ENCODE assay signal across 27 mouse cellular contexts in the genomic region with DNA sequence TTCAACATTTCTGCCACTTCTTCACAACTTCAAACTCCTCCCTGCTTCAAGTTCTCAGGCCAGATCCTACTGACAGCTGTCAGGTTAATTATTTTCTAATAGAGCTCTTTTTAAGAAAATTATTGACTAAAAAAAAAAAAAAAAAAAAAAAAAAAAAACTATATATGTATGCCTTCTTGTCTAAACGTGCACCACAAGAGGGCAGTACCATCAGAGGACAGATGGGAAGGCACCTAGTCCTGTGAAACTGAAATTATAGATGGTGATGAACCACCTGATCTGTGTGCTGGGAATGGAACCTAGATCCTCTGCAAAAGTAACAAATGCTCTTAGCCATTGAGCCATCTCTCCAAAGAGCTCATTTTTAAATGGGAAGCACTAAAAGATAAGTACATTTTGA. TPM values are rescaled to one million over a fixed set of nuclear protein-coding genes. Genes with fewer than 3 reads are reported as not detected.
DNase-seq lines count a peak whose midpoint lies in the region; ATAC-seq and TF ChIP-seq lines count a peak whose summit lies in the region.
"Had no signal": no experiment of that assay in that cellular context is flagged by ENCODE, and none has a peak within 500 bp of the region (broad histone marks: within the 10 kb centered on the region; RNA-seq: fewer than 3 reads in every experiment).

No protein-coding gene starts in this region.

- ATAC-seq in liver, postnatal 0 days, result no peak
- no peak for ATAC-seq in liver, embryonic 11.5 days (replicated peaks; ENCODE audit: low FRiP score)
- ATAC-seq in Patski, result no peak
- ATAC-seq: hindbrain, embryonic 16.5 days; midbrain, embryonic 16.5 days had no signal

- H3K4me2 ChIP-seq in liver, postnatal 0 days (ENCODE audit: low read depth, low read length), result no peak overlapping the region
- no peak overlapping the region for H3K4me2 ChIP-seq in liver, embryonic 11.5 days
- H3K4me2 ChIP-seq: forebrain, embryonic 12.5 days; heart, embryonic 15.5 days; lung, embryonic 15.5 days; neural tube, embryonic 15.5 days had no signal

- no peak for TF ChIP-seq EP300 in heart, adult 2 months (IDR thresholded peaks at IDR 0.05; ENCODE audit: insufficient read depth, low read depth, low read length)
- TF ChIP-seq EP300 in liver, postnatal 0 days (IDR thresholded peaks at IDR 0.05; ENCODE audit: low read depth), result no peak

- in situ Hi-C loops in Patski (cut with MboI; ENCODE audit: low pct_unique_long_range_greater_than_20kb), result no loop called here

- no peaks in the 10 kb centered on the region for H3K36me3 ChIP-seq in heart, adult 2 months (ENCODE audit: control insufficient read depth, insufficient read depth, low read length)
- H3K36me3 ChIP-seq in liver, postnatal 0 days (replicated peaks; ENCODE audit: insufficient read depth, low read length), result no peaks in the 10 kb centered on the region
- H3K36me3 ChIP-seq in liver, embryonic 11.5 days (ENCODE audit: control insufficient read depth, insufficient read depth, low read length), result no peaks in the 10 kb centered on the region
- H3K36me3 ChIP-seq: embryonic facial prominence, embryonic 10.5 days; forebrain, embryonic 12.5 days; heart, embryonic 15.5 days; lung, embryonic 15.5 days; neural tube, embryonic 15.5 days had no signal

- TF ChIP-seq CTCF in heart, adult 2 months (IDR thresholded peaks at IDR 0.05), result peak; percentile 18
- TF ChIP-seq CTCF in liver, postnatal 0 days (IDR thresholded peaks at IDR 0.05; ENCODE audit: low read depth), result peak; percentile 22; the same call in 1 of the 2 replicates
- peak; percentile 30 for TF ChIP-seq CTCF in Patski (IDR thresholded peaks at IDR 0.05)

- no peaks in the 10 kb centered on the region for H3K9me3 ChIP-seq in liver, postnatal 0 days (ENCODE audit: low read length)
- H3K9me3 ChIP-seq in liver, embryonic 11.5 days (ENCODE audit: control insufficient read depth, low read length), result no peaks in the 10 kb centered on the region
- H3K9me3 ChIP-seq: embryonic facial prominence, embryonic 10.5 days; forebrain, embryonic 12.5 days; heart, embryonic 15.5 days; lung, embryonic 15.5 days; neural tube, embryonic 15.5 days had no signal

- no peaks in the 10 kb centered on the region for H3K4me1 ChIP-seq in heart, adult 2 months (ENCODE audit: control insufficient read depth, insufficient read depth, low read length)
- no peaks in the 10 kb centered on the region for H3K4me1 ChIP-seq in liver, postnatal 0 days (ENCODE audit: insufficient read depth)
- no peaks in the 10 kb centered on the region for H3K4me1 ChIP-seq in liver, embryonic 11.5 days (replicated peaks; ENCODE audit: control insufficient read depth, insufficient read depth, low read length)
- H3K4me1 ChIP-seq: embryonic facial prominence, embryonic 10.5 days; forebrain, embryonic 12.5 days; heart, embryonic 15.5 days; neural tube, embryonic 15.5 days had no signal

- POLR2A ChIA-PET in Patski (lab: Charles Lee), result interaction anchor here (0.6 to 0.7 kb wide), 2 partner anchors 658 to 1054 kb away, joined by 3 to 6 read pairs; no protein-coding TSS in a partner anchor

- TF ChIP-seq POLR2A in heart, adult 2 months (IDR thresholded peaks at IDR 0.05; ENCODE audit: insufficient read depth, low read depth, low read length), result no peak

- H3K4me3 ChIP-seq in heart, adult 2 months, result no peak overlapping the region
- no peak overlapping the region for H3K4me3 ChIP-seq in liver, postnatal 0 days (ENCODE audit: low read depth, low read length)
- H3K4me3 ChIP-seq in liver, embryonic 11.5 days (ENCODE audit: low read depth, low read length), result no peak overlapping the region
- H3K4me3 ChIP-seq: embryonic facial prominence, embryonic 10.5 days; forebrain, embryonic 12.5 days; heart, embryonic 15.5 days; lung, embryonic 15.5 days; neural tube, embryonic 15.5 days had no signal

- WGBS in heart, adult 2 months, result 22% methylated on average over 1 of the region's 1 CpGs
- WGBS in liver, postnatal 0 days (ENCODE audit: insufficient replicate concordance), result 7% methylated on average over 1 of the region's 1 CpGs
- WGBS in liver, embryonic 11.5 days, result 4% methylated on average over 1 of the region's 1 CpGs

- H3K79me2 ChIP-seq in heart, adult 2 months (replicated peaks; ENCODE audit: control insufficient read depth, insufficient read depth, low read length), result no peaks in the 10 kb centered on the region

- CTCF ChIA-PET in Patski (lab: Charles Lee), result interaction anchor here (1.2 kb wide), 1 partner anchor 49 kb away, joined by 3 read pairs; no protein-coding TSS in a partner anchor

- no peak for DNase-seq in heart, adult 2 months
- DNase-seq in heart, adult 18-20 months, result no peak
- no peak for DNase-seq in liver, postnatal 0 days
- DNase-seq in liver, embryonic 11.5 days (ENCODE audit: low spot score), result no peak
- DNase-seq in 416B (ENCODE audit: low read depth), result peak; percentile 42
- no peak for DNase-seq in Patski (ENCODE audit: low read depth, low spot score)
- no peak for DNase-seq in cerebellum, adult 18-20 months
- no peak for DNase-seq in right cerebral cortex, postnatal 25 days
- DNase-seq: adrenal gland, adult 2 months; B cell, adult 2 months; cerebellum, adult 8-10 months; gastrocnemius, postnatal 10 days; heart, postnatal 4 days; kidney, adult 8-10 months; kidney, postnatal 4 days; right cerebral cortex, postnatal 4 days had no signal

- H3K27ac ChIP-seq in heart, adult 2 months, result no peak overlapping the region
- H3K27ac ChIP-seq in liver, postnatal 0 days (ENCODE audit: low read depth), result no peak overlapping the region
- H3K27ac ChIP-seq in liver, embryonic 11.5 days (ENCODE audit: low read depth, low read length), result no peak overlapping the region
- H3K27ac ChIP-seq: embryonic facial prominence, embryonic 10.5 days; forebrain, embryonic 12.5 days; heart, embryonic 15.5 days; lung, embryonic 15.5 days; neural tube, embryonic 15.5 days had no signal

- intact Hi-C loops in heart, adult 2 months (cut with DNase I), result no loop called here

- H3K9ac ChIP-seq in heart, adult 2 months (ENCODE audit: low read depth, low read length), result no peak overlapping the region
- no peak overlapping the region for H3K9ac ChIP-seq in liver, postnatal 0 days (replicated peaks)
- no peak overlapping the region for H3K9ac ChIP-seq in liver, embryonic 11.5 days (ENCODE audit: low read depth, low read length)
- H3K9ac ChIP-seq: forebrain, embryonic 12.5 days; heart, embryonic 15.5 days; lung, embryonic 15.5 days; neural tube, embryonic 15.5 days had no signal

- H3K27me3 ChIP-seq in heart, adult 2 months (ENCODE audit: control insufficient read depth, insufficient read depth, low read length), result no peaks in the 10 kb centered on the region
- H3K27me3 ChIP-seq in liver, postnatal 0 days (ENCODE audit: insufficient read depth, low read length), result no peaks in the 10 kb centered on the region
- no peaks in the 10 kb centered on the region for H3K27me3 ChIP-seq in liver, embryonic 11.5 days (replicated peaks; ENCODE audit: control insufficient read depth, insufficient read depth, low read length)
- H3K27me3 ChIP-seq in Patski, result no peaks in the 10 kb centered on the region
- H3K27me3 ChIP-seq: forebrain, embryonic 12.5 days; heart, embryonic 15.5 days; lung, embryonic 15.5 days; neural tube, embryonic 15.5 days had no signal

RNA-seq across cellular contexts. Expression of a gene that starts 55.6 kb away (rescaled TPM):
- total RNA-seq in heart, adult 2 months (2021), result not detected
- polyA plus RNA-seq in heart, adult 2 months (2012; rRNA removed), result not detected in 2 replicates
- total RNA-seq in heart, adult 18-20 months (2021), result not detected
- polyA plus RNA-seq in liver, postnatal 0 days (2015; fragmentation: Nextera tagmentation; extraction: Ambion mirVana), result not detected in 2 replicates
- not detected in 2 replicates for polyA plus RNA-seq in liver, embryonic 11.5 days (2014; fragmentation: Nextera tagmentation; extraction: Ambion mirVana)
- polyA plus RNA-seq in Patski (2021), result not detected
- total RNA-seq: adrenal gland, adult 2 months; gastrocnemius, postnatal 10 days; heart, postnatal 4 days; layer of hippocampus, postnatal 14 days; left cerebral cortex, postnatal 25 days; megakaryocyte-erythroid progenitor cell, adult 5-6 weeks had no signal
- polyA plus RNA-seq: adrenal gland, adult 2 months; embryonic facial prominence, embryonic 10.5 days; forebrain, embryonic 12.5 days; heart, embryonic 15.5 days; hindbrain, embryonic 16.5 days; limb, embryonic 14.5 days; lung, embryonic 15.5 days; midbrain, embryonic 16.5 days; neural tube, embryonic 15.5 days had no signal
